Mouse (Mus musculus): ENCODE results near the gene Kctd15. TPM values are rescaled to one million over a fixed set of nuclear protein-coding genes. Genes with fewer than 3 reads are reported as not detected.
A peak's percentile ranks its signal among the peaks of the same experiment; 100 is the strongest.

Gene Kctd15
- polyA plus RNA-seq, 1 experiment from 2014 or later = 24.7 TPM

DNA sequence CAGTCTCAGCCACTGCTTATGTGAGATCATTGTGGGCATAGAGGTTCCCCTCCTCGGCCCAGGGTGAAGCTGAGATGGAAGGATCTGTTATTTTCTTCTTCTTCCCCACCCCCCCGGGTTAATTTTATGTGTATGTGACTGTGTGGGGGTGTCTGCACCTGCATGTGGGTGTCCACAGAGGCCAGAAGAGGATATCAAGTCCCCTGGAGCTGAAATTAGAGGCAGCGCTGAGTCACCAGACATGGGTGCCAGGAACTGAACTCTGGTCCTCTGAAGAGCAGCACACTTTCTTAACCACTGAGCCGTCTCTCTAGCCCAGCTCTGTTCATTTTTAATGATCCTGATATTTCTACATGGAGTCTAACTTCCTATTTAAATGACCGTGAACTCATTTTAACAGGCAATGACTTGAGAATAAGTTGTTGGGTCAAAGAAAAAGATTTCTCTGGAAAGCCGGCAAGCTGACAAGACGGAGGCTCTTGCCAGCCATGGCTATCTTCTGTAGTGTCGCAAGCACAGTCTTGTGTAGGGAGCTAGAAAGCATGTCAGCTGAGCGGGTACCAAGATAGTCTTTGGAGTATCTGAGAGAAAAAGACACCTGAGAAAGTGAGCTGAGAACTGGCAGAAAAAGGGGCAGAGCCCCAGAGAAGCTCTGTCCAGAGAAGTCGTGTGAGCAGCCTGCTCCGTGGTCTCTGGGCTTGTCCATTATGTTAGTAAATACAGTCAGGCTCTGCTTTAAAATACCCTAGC, 38.2 kb downstream of the Kctd15 start:
- Histone ChIP-seq H3K4me2 (ENCODE audit: low read length) (no peak overlapping the region), H3K27ac (no peak overlapping the region), H3K9ac (ENCODE audit: low read depth, low read length) (no peak overlapping the region), H3K4me3 (replicated peaks; ENCODE audit: low read depth, low read length) (no peak overlapping the region), H3K4me1 (replicated peaks; ENCODE audit: insufficient read depth, low read length) (no peaks in the 10 kb centered on the region), H3K9me3 (replicated peaks; ENCODE audit: low read length) (no peaks in the 10 kb centered on the region; the same call in 1 of the 2 replicates), H3K36me3 (ENCODE audit: insufficient read depth, low read length) (no peaks in the 10 kb centered on the region), H3K27me3 (ENCODE audit: insufficient read depth, low read length) (no peaks in the 10 kb centered on the region)
- no peak for TF ChIP-seq CTCF (IDR thresholded peaks at IDR 0.05; ENCODE audit: low read depth)
- DNase-seq (ENCODE audit: low spot score) (no peak), ATAC-seq (replicated peaks; ENCODE audit: low FRiP score, low read depth) (no peak)
- 76% methylated on average over 11 of the region's 11 CpGs for WGBS

DNA sequence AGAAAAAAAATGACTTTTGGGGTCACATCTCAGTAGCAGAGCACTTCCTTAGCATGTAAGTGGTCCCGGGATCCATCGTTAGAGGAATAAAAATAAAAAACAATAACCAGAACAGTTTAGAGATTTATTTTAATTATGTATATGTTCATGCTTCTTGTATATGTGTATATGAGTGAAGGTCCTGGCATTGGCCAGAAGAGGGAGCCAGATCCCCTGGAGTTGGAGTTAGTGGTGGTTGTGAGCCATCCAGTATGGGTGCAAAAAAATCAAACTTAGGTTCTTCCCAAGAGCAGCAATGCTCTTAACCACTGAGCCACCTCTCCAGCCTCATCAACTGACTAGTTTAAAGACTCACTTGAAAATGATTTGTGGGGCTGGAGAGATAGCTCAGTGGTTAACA, 40.3 kb downstream of the Kctd15 start:
- no peak overlapping the region for H3K9ac ChIP-seq (ENCODE audit: low read depth, low read length)
- WGBS = 87% methylated on average over 2 of the region's 2 CpGs
- TF ChIP-seq CTCF (IDR thresholded peaks at IDR 0.05; ENCODE audit: low read depth) = peak; percentile 48

DNA sequence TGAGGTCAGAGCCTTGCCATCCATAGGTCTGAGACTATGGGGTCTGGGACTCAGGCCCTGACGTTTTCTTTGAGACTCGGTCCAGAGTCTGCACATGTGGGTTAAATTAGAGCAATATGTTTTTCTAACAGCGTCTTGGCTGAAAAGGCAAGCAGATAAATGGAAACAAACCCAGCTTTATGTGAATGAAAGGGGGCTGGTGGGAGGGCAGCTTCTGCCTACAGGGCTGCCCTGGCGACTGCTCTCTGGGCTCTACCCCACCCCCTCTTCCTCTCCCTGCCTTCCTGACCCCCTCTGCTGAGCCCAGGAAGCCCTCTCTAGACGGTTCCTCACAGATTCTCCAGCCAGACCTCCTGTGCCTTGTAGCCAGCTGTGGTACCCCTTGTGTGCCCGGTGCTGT, 46.1 kb downstream of the Kctd15 start:
- H3K9me3 ChIP-seq (replicated peaks; ENCODE audit: low read length) = no peaks in the 10 kb centered on the region; the same call in 1 of the 2 replicates
- no peak overlapping the region for H3K27ac ChIP-seq
- 42% methylated on average over 6 of the region's 6 CpGs for WGBS
- DNase-seq (ENCODE audit: low spot score) = no peak
- no peak overlapping the region for H3K4me2 ChIP-seq (ENCODE audit: low read length)
- no peak for ATAC-seq (replicated peaks; ENCODE audit: low FRiP score, low read depth)
- H3K4me1 ChIP-seq (replicated peaks; ENCODE audit: insufficient read depth, low read length) = peaks cover 12% of the 10 kb centered on the region; the same call in 1 of the 2 replicates
- no peaks in the 10 kb centered on the region for H3K36me3 ChIP-seq (ENCODE audit: insufficient read depth, low read length)
- H3K4me3 ChIP-seq (replicated peaks; ENCODE audit: low read depth, low read length) = no peak overlapping the region
- no peak overlapping the region for H3K9ac ChIP-seq (ENCODE audit: low read depth, low read length)
- TF ChIP-seq CTCF (IDR thresholded peaks at IDR 0.05; ENCODE audit: low read depth) = no peak
- H3K27me3 ChIP-seq (ENCODE audit: insufficient read depth, low read length) = no peaks in the 10 kb centered on the region

More for the DNA sequence above, 40.3 kb downstream of the Kctd15 start:
- no peaks in the 10 kb centered on the region for H3K4me1 ChIP-seq (replicated peaks; ENCODE audit: insufficient read depth, low read length)
- no peak overlapping the region for H3K4me2 ChIP-seq (ENCODE audit: low read length)
- DNase-seq (ENCODE audit: low spot score) (no peak), ATAC-seq (replicated peaks; ENCODE audit: low FRiP score, low read depth) (no peak)
- no peaks in the 10 kb centered on the region for H3K27me3 ChIP-seq (ENCODE audit: insufficient read depth, low read length)
- H3K9me3 ChIP-seq (replicated peaks; ENCODE audit: low read length) = no peaks in the 10 kb centered on the region; the same call in 1 of the 2 replicates
- H3K27ac ChIP-seq = no peak overlapping the region
- no peak overlapping the region for H3K4me3 ChIP-seq (replicated peaks; ENCODE audit: low read depth, low read length)
- no peaks in the 10 kb centered on the region for H3K36me3 ChIP-seq (ENCODE audit: insufficient read depth, low read length)

GRCm38 (mm10) chr7:34607334-34607970, 49.1 kb downstream of the Kctd15 start:
- 67% methylated on average over 5 of the region's 5 CpGs for WGBS
- DNase-seq (ENCODE audit: low spot score) = no peak
- ATAC-seq (replicated peaks; ENCODE audit: low FRiP score, low read depth) = no peak
- Histone ChIP-seq H3K27me3 (ENCODE audit: insufficient read depth, low read length) (no peaks in the 10 kb centered on the region), H3K27ac (no peak overlapping the region), H3K36me3 (ENCODE audit: insufficient read depth, low read length) (no peaks in the 10 kb centered on the region), H3K9ac (ENCODE audit: low read depth, low read length) (no peak overlapping the region), H3K4me1 (replicated peaks; ENCODE audit: insufficient read depth, low read length) (peaks cover 12% of the 10 kb centered on the region; the same call in 1 of the 2 replicates), H3K9me3 (replicated peaks; ENCODE audit: low read length) (no peaks in the 10 kb centered on the region), H3K4me2 (ENCODE audit: low read length) (no peak overlapping the region), H3K4me3 (replicated peaks; ENCODE audit: low read depth, low read length) (no peak overlapping the region)
- no peak for TF ChIP-seq CTCF (IDR thresholded peaks at IDR 0.05; ENCODE audit: low read depth)

- peaks cover 12% of the 10 kb centered on the region; the same call in 1 of the 2 replicates for H3K4me1 ChIP-seq (replicated peaks; ENCODE audit: insufficient read depth, low read length)
- peak overlapping the region; percentile 51; the same call in 1 of the 2 replicates for H3K27ac ChIP-seq
- H3K27me3 ChIP-seq (ENCODE audit: insufficient read depth, low read length) = no peaks in the 10 kb centered on the region
- no peak overlapping the region for H3K4me2 ChIP-seq (ENCODE audit: low read length)
- DNase-seq (ENCODE audit: low spot score) = peak; percentile 48
- no peaks in the 10 kb centered on the region for H3K9me3 ChIP-seq (replicated peaks; ENCODE audit: low read length)
- no peak for ATAC-seq (replicated peaks; ENCODE audit: low FRiP score, low read depth)
- H3K9ac ChIP-seq (ENCODE audit: low read depth, low read length) = no peak overlapping the region
- no peak for TF ChIP-seq CTCF (IDR thresholded peaks at IDR 0.05; ENCODE audit: low read depth)
- H3K4me3 ChIP-seq (replicated peaks; ENCODE audit: low read depth, low read length) = no peak overlapping the region
- no peaks in the 10 kb centered on the region for H3K36me3 ChIP-seq (ENCODE audit: insufficient read depth, low read length)
- WGBS = 16% methylated on average over 11 of the region's 11 CpGs
Observed at GRCm38 (mm10) chr7:34606729-34607128, 49.8 kb downstream of the Kctd15 start.

DNA sequence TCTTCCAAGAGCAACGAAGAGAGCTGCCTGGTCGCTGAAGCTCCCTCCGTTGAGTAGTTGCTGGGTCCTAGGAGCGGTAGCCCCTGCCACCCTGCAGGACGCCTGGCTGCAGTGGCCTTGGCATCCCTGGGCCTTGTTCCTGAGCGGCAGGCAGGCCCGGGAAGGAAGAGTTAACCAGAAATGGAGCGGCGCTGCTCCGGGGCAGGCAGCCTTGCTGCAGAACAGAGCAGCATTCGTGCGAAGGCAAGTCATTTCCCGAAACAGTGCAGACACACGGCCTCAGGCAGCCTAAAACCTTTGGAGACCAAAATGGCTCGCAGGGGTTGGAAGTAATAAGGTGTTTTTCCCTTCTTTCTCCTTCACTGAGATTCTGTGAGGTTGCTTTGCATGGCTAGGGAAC, 50.5 kb downstream of the Kctd15 start:
- Histone ChIP-seq H3K9me3 (replicated peaks; ENCODE audit: low read length) (no peaks in the 10 kb centered on the region), H3K36me3 (ENCODE audit: insufficient read depth, low read length) (no peaks in the 10 kb centered on the region), H3K4me2 (ENCODE audit: low read length) (no peak overlapping the region), H3K27ac (peak overlapping the region; percentile 51), H3K4me3 (replicated peaks; ENCODE audit: low read depth, low read length) (no peak overlapping the region), H3K27me3 (ENCODE audit: insufficient read depth, low read length) (no peaks in the 10 kb centered on the region), H3K4me1 (replicated peaks; ENCODE audit: insufficient read depth, low read length) (peaks cover 12% of the 10 kb centered on the region; the same call in 1 of the 2 replicates), H3K9ac (ENCODE audit: low read depth, low read length) (no peak overlapping the region)
- ATAC-seq (replicated peaks; ENCODE audit: low FRiP score, low read depth) = no peak
- WGBS = 34% methylated on average over 15 of the region's 15 CpGs
- TF ChIP-seq CTCF (IDR thresholded peaks at IDR 0.05; ENCODE audit: low read depth) = no peak
- DNase-seq (ENCODE audit: low spot score) = no peak
